Mouse (Mus musculus) E14TG2a.4 (cell line): ENCODE results near the gene Mcm5.
A peak's percentile ranks its signal among the peaks of the same experiment; 100 is the strongest.

ENCODE experiments used
- H3K27me3 ChIP-seq: 2 replicates; pipeline ENCODE4 v1.6.1; 2014; ENCODE audit warnings: low read length, control low read depth; ENCODE audit not compliant: insufficient read depth
- H3K36me3 ChIP-seq: 2 replicates; pipeline ENCODE4 v1.6.1; 2014; ENCODE audit warnings: low read length, control low read depth; ENCODE audit not compliant: insufficient read depth
- H3K4me1 ChIP-seq: replicated peaks from 2 replicates; pipeline ENCODE4 v1.6.1; 2014; ENCODE audit warnings: low read depth, low read length, control low read depth
- H3K4me3 ChIP-seq: replicated peaks from 2 replicates; pipeline ENCODE4 v1.5.1; 2014; ENCODE audit warnings: mild to moderate bottlenecking, low read length
- H3K9me3 ChIP-seq: 2 replicates; pipeline ENCODE4 v1.6.1; 2014; ENCODE audit warnings: low read length, control low read depth
- CTCF ChIP-seq: conservative IDR thresholded peaks from 2 replicates; pipeline ENCODE4 v1.5.1; 2014; ENCODE audit warnings: low read length
- NANOG ChIP-seq: IDR thresholded peaks from 2 replicates; pipeline ENCODE4 v1.6.1; 2014; ENCODE audit warnings: borderline replicate concordance, low read length, mixed read lengths
- POU5F1 ChIP-seq: IDR thresholded peaks from 2 replicates; pipeline ENCODE4 v1.6.1; 2014; ENCODE audit warnings: low read length, borderline replicate concordance

The Mcm5 gene

GRCm38 (mm10) chr8:75078215-75078614 is 31.2 kb upstream of the Mcm5 start:
- H3K27me3 ChIP-seq: no peaks in the 10 kb centered on the region
- H3K9me3 ChIP-seq: peaks cover 30% of the 10 kb centered on the region
- no peak for TF ChIP-seq NANOG
- no peak for TF ChIP-seq CTCF
- no peaks in the 10 kb centered on the region for H3K36me3 ChIP-seq
- H3K4me1 ChIP-seq: peaks cover 3% of the 10 kb centered on the region
- no peak overlapping the region for H3K4me3 ChIP-seq

GRCm38 (mm10) chr8:75078851-75079250 is 30.5 kb upstream of the Mcm5 start:
- TF ChIP-seq POU5F1 (no peak), NANOG (no peak)
- H3K27me3 ChIP-seq: no peaks in the 10 kb centered on the region
- peaks cover 36% of the 10 kb centered on the region for H3K9me3 ChIP-seq
- peaks cover 6% of the 10 kb centered on the region for H3K4me1 ChIP-seq
- no peaks in the 10 kb centered on the region for H3K36me3 ChIP-seq
- no peak overlapping the region for H3K4me3 ChIP-seq

GRCm38 (mm10) chr8:75081364-75082040 is 27.9 kb upstream of the Mcm5 start:
- Histone ChIP-seq H3K27me3 (no peaks in the 10 kb centered on the region), H3K9me3 (peaks cover 36% of the 10 kb centered on the region), H3K4me3 (no peak overlapping the region), H3K36me3 (no peaks in the 10 kb centered on the region), H3K4me1 (peaks cover 31% of the 10 kb centered on the region)
- no peak for TF ChIP-seq NANOG
- no peak for TF ChIP-seq POU5F1
- no peak for TF ChIP-seq CTCF

GRCm38 (mm10) chr8:75082181-75082805 is 27.1 kb upstream of the Mcm5 start:
- H3K9me3 ChIP-seq: peaks cover 36% of the 10 kb centered on the region
- no peaks in the 10 kb centered on the region for H3K27me3 ChIP-seq
- peaks cover 37% of the 10 kb centered on the region for H3K4me1 ChIP-seq
- TF ChIP-seq POU5F1 (no peak), NANOG (no peak), CTCF (no peak)
- H3K36me3 ChIP-seq: no peaks in the 10 kb centered on the region
- H3K4me3 ChIP-seq: no peak overlapping the region

GRCm38 (mm10) chr8:75083846-75084245 is 25.5 kb upstream of the Mcm5 start:
- TF ChIP-seq POU5F1: no peak
- no peak for TF ChIP-seq NANOG
- TF ChIP-seq CTCF: no peak
- H3K4me1 ChIP-seq: peaks cover 43% of the 10 kb centered on the region
- H3K27me3 ChIP-seq: no peaks in the 10 kb centered on the region
- H3K9me3 ChIP-seq: peaks cover 35% of the 10 kb centered on the region
- 0 out of 2 replicates have a peak overlapping the region, but pooled peaks have one; percentile 23 for H3K4me3 ChIP-seq
- H3K36me3 ChIP-seq: no peaks in the 10 kb centered on the region

GRCm38 (mm10) chr8:75084382-75085064 is 24.8 kb upstream of the Mcm5 start:
- Histone ChIP-seq H3K4me3 (no peak overlapping the region), H3K36me3 (no peaks in the 10 kb centered on the region), H3K27me3 (no peaks in the 10 kb centered on the region), H3K9me3 (peaks cover 30% of the 10 kb centered on the region), H3K4me1 (peaks cover 50% of the 10 kb centered on the region)
- TF ChIP-seq NANOG (no peak), CTCF (no peak), POU5F1 (no peak)

GRCm38 (mm10) chr8:75086002-75086401 is 23.4 kb upstream of the Mcm5 start:
- Histone ChIP-seq H3K4me3 (no peak overlapping the region), H3K36me3 (no peaks in the 10 kb centered on the region), H3K27me3 (0 out of 2 replicates have a peak, but pooled peaks cover 3% of the 10 kb centered on the region), H3K4me1 (peaks cover 64% of the 10 kb centered on the region), H3K9me3 (peaks cover 27% of the 10 kb centered on the region)
- TF ChIP-seq NANOG (no peak), POU5F1 (no peak), CTCF (no peak)

GRCm38 (mm10) chr8:75087127-75087526 is 22.2 kb upstream of the Mcm5 start:
- no peaks in the 10 kb centered on the region for H3K36me3 ChIP-seq
- TF ChIP-seq CTCF (no peak), NANOG (no peak), POU5F1 (no peak)
- peaks cover 7% of the 10 kb centered on the region; the same call in 1 of the 2 replicates for H3K27me3 ChIP-seq
- peaks cover 70% of the 10 kb centered on the region for H3K4me1 ChIP-seq
- no peak overlapping the region for H3K4me3 ChIP-seq
- peaks cover 16% of the 10 kb centered on the region for H3K9me3 ChIP-seq
